Mouse (Mus musculus) heart, adult 2 months (tissue): ENCODE measurements at regions not wholly inside any gene's neighbourhood (a gene's known extent, or its start where the extent isn't known, plus 50 kb on each side); places are given as distances from the start of the nearest gene placed in this dataset.

Experiments used
- CTCF ChIP-seq: fragments of 200-600 bp; IDR thresholded peaks from 2 replicates; pipeline ENCODE4 v1.8.1; 2022; ENCODE audit warnings: antibody characterized with exemption, mild to moderate bottlenecking, moderate library complexity
- POLR2A ChIP-seq: fragments of 200-500 bp; IDR thresholded peaks from 2 replicates; pipeline ENCODE4 v1.6.1; 2011; ENCODE audit warnings: mild to moderate bottlenecking, low read depth, low read length, control low read depth; ENCODE audit not compliant: insufficient read depth

GRCm38 (mm10) chr3:51159881-51160280 is 64.4 kb upstream of the Noct start:
- TF ChIP-seq POLR2A (no peak), CTCF (no peak)
